Mouse (Mus musculus): Measurements from ENCODE around the gene Dusp22. TPM values are rescaled to one million over a fixed set of nuclear protein-coding genes. Genes with fewer than 3 reads are reported as not detected.

Gene Dusp22
- total RNA-seq, 1 experiment: 6.9 TPM

GRCm38 (mm10) chr13:30654463-30654862 lies 5.3 kb upstream of the Dusp22 start:
- H3K4me3 ChIP-seq (ENCODE audit: insufficient read depth in 1 of 2, low read depth in 1 of 2, low read length in 2 of 2, poor library complexity in 1 of 2, severe bottlenecking in 1 of 2): no peak overlapping the region
- in situ Hi-C loops (cut with MboI; ENCODE audit: low sequenced_read_pairs in 2 of 2, unreplicated experiment in 2 of 2): no loop called here
- no peaks in the 10 kb centered on the region for H3K9me3 ChIP-seq (ENCODE audit: control insufficient read depth, insufficient read depth, low read depth, low read length)
- no peak overlapping the region for H3K27ac ChIP-seq (ENCODE audit: insufficient read depth, low read depth, low read length, poor library complexity, severe bottlenecking)
- TF ChIP-seq CHD2 (IDR thresholded peaks at IDR 0.05; ENCODE audit: low read depth, low read length) (no peak), MAFK (IDR thresholded peaks at IDR 0.05; ENCODE audit: insufficient read depth, low read depth, low read length) (no peak), ZC3H11A (IDR thresholded peaks at IDR 0.05; ENCODE audit: borderline replicate concordance, low read depth, low read length) (no peak), HCFC1 (IDR thresholded peaks at IDR 0.05; ENCODE audit: borderline replicate concordance, insufficient read depth, low read length) (no peak), ZNF384 (IDR thresholded peaks at IDR 0.05; ENCODE audit: low read depth, low read length) (no peak)
- H3K9ac ChIP-seq (ENCODE audit: insufficient read depth, low read depth, low read length, poor library complexity, severe bottlenecking): no peak overlapping the region
- H3K4me1 ChIP-seq (ENCODE audit: control insufficient read depth in 2 of 2, insufficient read depth in 2 of 2, low read length in 2 of 2, poor library complexity in 1 of 2): no peaks in the 10 kb centered on the region; a peak in 1 of 4 replicates
- H3K36me3 ChIP-seq (ENCODE audit: control insufficient read depth, insufficient read depth, low read length, poor library complexity, severe bottlenecking): no peaks in the 10 kb centered on the region
- no peak for DNase-seq (ENCODE audit: low read depth, low spot score)

- H3K9ac ChIP-seq (ENCODE audit: insufficient read depth, low read depth, low read length, poor library complexity, severe bottlenecking): no peak overlapping the region
- TF ChIP-seq MAFK (IDR thresholded peaks at IDR 0.05; ENCODE audit: insufficient read depth, low read depth, low read length) (no peak), ZC3H11A (IDR thresholded peaks at IDR 0.05; ENCODE audit: borderline replicate concordance, low read depth, low read length) (no peak), HCFC1 (IDR thresholded peaks at IDR 0.05; ENCODE audit: borderline replicate concordance, insufficient read depth, low read length) (no peak), CHD2 (IDR thresholded peaks at IDR 0.05; ENCODE audit: low read depth, low read length) (no peak), ZNF384 (IDR thresholded peaks at IDR 0.05; ENCODE audit: low read depth, low read length) (no peak)
- no peak overlapping the region for H3K4me3 ChIP-seq (ENCODE audit: insufficient read depth in 1 of 2, low read depth in 1 of 2, low read length in 2 of 2, poor library complexity in 1 of 2, severe bottlenecking in 1 of 2)
- H3K4me1 ChIP-seq (ENCODE audit: control insufficient read depth in 2 of 2, insufficient read depth in 2 of 2, low read length in 2 of 2, poor library complexity in 1 of 2): no peaks in the 10 kb centered on the region; a peak in 1 of 4 replicates
- no peaks in the 10 kb centered on the region for H3K9me3 ChIP-seq (ENCODE audit: control insufficient read depth, insufficient read depth, low read depth, low read length)
- in situ Hi-C loops (cut with MboI; ENCODE audit: low sequenced_read_pairs in 2 of 2, unreplicated experiment in 2 of 2): no loop called here
- H3K27ac ChIP-seq (ENCODE audit: insufficient read depth, low read depth, low read length, poor library complexity, severe bottlenecking): no peak overlapping the region
- DNase-seq (ENCODE audit: low read depth, low spot score): no peak
- H3K36me3 ChIP-seq (ENCODE audit: control insufficient read depth, insufficient read depth, low read length, poor library complexity, severe bottlenecking): no peaks in the 10 kb centered on the region
Observed at GRCm38 (mm10) chr13:30656909-30657308, 2.9 kb upstream of the Dusp22 start.

DNA sequence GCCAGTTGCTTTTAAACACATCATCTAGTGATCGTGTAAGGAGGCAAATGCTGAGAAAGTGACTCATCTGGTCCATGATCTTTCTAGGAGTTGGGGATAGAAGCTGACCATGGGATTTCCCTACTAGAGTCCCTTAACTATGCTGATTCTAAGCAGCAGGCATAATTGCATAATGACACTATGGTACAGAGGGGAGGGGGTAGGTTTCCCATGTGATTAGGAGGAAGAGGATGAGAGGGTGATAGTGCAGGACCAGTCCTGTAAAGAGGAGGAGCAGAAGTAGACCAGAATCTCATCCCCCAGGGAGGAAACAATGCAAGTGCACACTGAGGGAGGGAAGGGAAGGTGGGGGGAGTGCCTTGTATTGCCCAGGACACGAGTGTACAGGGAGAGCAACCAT lies 2.0 kb upstream of the Dusp22 start:
- no peaks in the 10 kb centered on the region; a peak in 1 of 4 replicates for H3K4me1 ChIP-seq (ENCODE audit: control insufficient read depth in 2 of 2, insufficient read depth in 2 of 2, low read length in 2 of 2, poor library complexity in 1 of 2)
- no peaks in the 10 kb centered on the region for H3K9me3 ChIP-seq (ENCODE audit: control insufficient read depth, insufficient read depth, low read depth, low read length)
- in situ Hi-C loops (cut with MboI; ENCODE audit: low sequenced_read_pairs in 2 of 2, unreplicated experiment in 2 of 2): no loop called here
- no peak overlapping the region for H3K9ac ChIP-seq (ENCODE audit: insufficient read depth, low read depth, low read length, poor library complexity, severe bottlenecking)
- no peak for DNase-seq (ENCODE audit: low read depth, low spot score)
- H3K27ac ChIP-seq (ENCODE audit: insufficient read depth, low read depth, low read length, poor library complexity, severe bottlenecking): no peak overlapping the region
- TF ChIP-seq CHD2 (IDR thresholded peaks at IDR 0.05; ENCODE audit: low read depth, low read length) (no peak), HCFC1 (IDR thresholded peaks at IDR 0.05; ENCODE audit: borderline replicate concordance, insufficient read depth, low read length) (no peak), MAFK (IDR thresholded peaks at IDR 0.05; ENCODE audit: insufficient read depth, low read depth, low read length) (no peak), ZC3H11A (IDR thresholded peaks at IDR 0.05; ENCODE audit: borderline replicate concordance, low read depth, low read length) (no peak), ZNF384 (IDR thresholded peaks at IDR 0.05; ENCODE audit: low read depth, low read length) (no peak)
- no peak overlapping the region for H3K4me3 ChIP-seq (ENCODE audit: insufficient read depth in 1 of 2, low read depth in 1 of 2, low read length in 2 of 2, poor library complexity in 1 of 2, severe bottlenecking in 1 of 2)
- H3K36me3 ChIP-seq (ENCODE audit: control insufficient read depth, insufficient read depth, low read length, poor library complexity, severe bottlenecking): no peaks in the 10 kb centered on the region

DNA sequence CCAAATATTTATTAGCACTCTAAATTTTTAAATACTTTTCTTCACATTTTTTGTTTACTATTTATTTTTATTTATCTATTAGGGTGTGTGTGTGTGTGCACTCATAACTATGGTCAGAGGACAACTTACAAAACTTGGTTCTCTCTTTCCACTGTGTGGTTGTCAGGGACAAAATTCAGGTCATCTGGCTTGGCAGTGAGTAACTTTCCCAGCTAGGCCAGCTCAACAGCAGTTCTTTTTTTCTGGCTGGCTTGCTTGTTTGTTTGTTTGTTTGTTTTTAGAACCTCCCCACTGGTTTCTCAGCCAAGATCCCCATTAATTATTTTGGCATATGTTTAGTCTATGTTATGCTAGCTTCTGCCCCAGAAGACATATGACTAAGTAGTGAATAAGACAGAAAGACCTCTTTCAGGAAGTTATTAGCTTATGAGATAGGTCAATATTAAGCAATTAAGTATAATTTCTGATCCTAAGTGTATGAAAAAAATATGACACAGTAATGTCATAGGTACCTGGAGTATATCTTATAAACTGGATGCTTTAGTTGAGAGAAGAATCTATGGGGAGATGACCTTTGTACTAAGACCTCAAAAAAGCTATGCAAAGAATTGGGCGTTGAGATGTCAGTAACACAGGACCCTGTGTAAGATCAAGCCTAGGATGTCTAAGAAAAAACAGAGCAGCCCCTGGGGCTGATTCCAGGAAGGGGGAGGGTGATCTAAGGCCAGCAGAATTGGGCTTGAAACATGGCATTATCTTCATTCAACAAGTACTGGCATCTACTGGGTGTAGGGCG lies 1.4 kb upstream of the Dusp22 start:
- no peak overlapping the region for H3K9ac ChIP-seq (ENCODE audit: insufficient read depth, low read depth, low read length, poor library complexity, severe bottlenecking)
- no peaks in the 10 kb centered on the region for H3K9me3 ChIP-seq (ENCODE audit: control insufficient read depth, insufficient read depth, low read depth, low read length)
- in situ Hi-C loops (cut with MboI; ENCODE audit: low sequenced_read_pairs in 2 of 2, unreplicated experiment in 2 of 2): no loop called here
- TF ChIP-seq MAFK (IDR thresholded peaks at IDR 0.05; ENCODE audit: insufficient read depth, low read depth, low read length) (no peak), ZC3H11A (IDR thresholded peaks at IDR 0.05; ENCODE audit: borderline replicate concordance, low read depth, low read length) (no peak), ZNF384 (IDR thresholded peaks at IDR 0.05; ENCODE audit: low read depth, low read length) (no peak), HCFC1 (IDR thresholded peaks at IDR 0.05; ENCODE audit: borderline replicate concordance, insufficient read depth, low read length) (no peak), CHD2 (IDR thresholded peaks at IDR 0.05; ENCODE audit: low read depth, low read length) (no peak)
- no peaks in the 10 kb centered on the region; a peak in 1 of 4 replicates for H3K4me1 ChIP-seq (ENCODE audit: control insufficient read depth in 2 of 2, insufficient read depth in 2 of 2, low read length in 2 of 2, poor library complexity in 1 of 2)
- H3K27ac ChIP-seq (ENCODE audit: insufficient read depth, low read depth, low read length, poor library complexity, severe bottlenecking): no peak overlapping the region
- no peak overlapping the region for H3K4me3 ChIP-seq (ENCODE audit: insufficient read depth in 1 of 2, low read depth in 1 of 2, low read length in 2 of 2, poor library complexity in 1 of 2, severe bottlenecking in 1 of 2)
- DNase-seq (ENCODE audit: low read depth, low spot score): no peak
- no peaks in the 10 kb centered on the region for H3K36me3 ChIP-seq (ENCODE audit: control insufficient read depth, insufficient read depth, low read length, poor library complexity, severe bottlenecking)

Measured in ES-E14 (cell line).